Mouse (Mus musculus) kidney, postnatal 14 days (tissue): ENCODE measurements around the gene Ndufaf5.
"Not testable (repeated sequence)": the region's sequence is repeated elsewhere in the genome, so short reads cannot be mapped to it uniquely, and the experiment has no call there.

ENCODE experiments used
- DNase-seq: peaks from one replicate; pipeline ENCODE4 v3.0.0; 2022; ENCODE audit warnings: mixed read lengths

Ndufaf5 gene

DNA sequence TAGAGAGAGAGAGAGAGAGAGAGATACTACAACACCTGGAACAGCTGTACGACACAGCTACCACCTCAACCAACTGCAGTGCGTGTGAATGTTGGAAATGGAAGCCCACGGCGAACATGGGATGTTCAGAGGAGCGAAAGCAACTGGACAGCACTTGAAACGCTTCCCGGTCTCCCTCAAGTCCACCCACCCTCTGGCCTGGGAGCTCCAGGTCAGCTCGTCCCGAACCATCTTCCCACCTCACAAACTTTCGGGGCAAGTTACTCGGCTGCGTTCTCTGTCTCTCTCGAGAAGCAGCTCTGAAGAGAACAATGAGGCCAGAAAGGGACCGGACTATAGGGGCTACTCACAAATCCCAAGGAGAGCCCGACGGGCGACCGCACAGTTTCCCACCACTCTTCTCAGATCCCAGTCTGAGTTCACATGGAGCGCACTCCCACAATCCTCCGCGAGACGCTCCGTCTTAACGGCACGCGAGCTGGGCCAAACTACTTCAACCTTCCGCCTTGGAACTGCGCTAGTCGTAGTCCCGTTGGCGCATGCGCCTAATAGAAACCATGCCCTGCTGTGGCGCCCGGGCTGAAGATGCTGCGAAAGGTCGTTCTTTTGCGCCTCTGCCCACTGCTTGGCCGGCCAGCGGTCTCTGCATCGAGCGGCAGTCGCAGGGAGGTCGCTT, at the start of gene Ndufaf5, which contains the start of gene Esf1:
Gene Ndufaf5 (plus strand): TSS at position 523 of the 676 bp plus-strand sequence.
Gene Esf1 (minus strand): TSS at position 438 of the 676 bp plus-strand sequence.
- DNase-seq = peak; percentile 98

DNA sequence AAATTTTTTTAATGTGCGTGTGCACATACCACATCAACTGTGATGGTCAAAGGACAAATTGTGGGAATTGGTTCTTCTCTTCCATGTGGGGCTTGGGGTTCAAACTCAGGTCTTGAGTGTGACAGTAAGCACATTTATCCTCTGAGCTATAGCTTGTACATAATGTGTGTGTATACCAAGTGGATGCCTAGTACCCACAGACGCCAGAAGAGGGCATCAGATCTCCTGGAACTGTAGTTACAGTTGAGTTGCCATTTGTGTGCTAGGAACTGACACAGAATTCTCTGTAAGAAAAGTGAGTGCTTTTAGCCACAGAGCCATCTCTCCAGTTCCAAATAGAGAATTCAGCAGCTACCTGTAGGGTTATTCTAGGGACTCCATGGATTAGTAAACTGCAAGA, 44.9 kb upstream of the Ndufaf5 start:
- DNase-seq = no peak

DNA sequence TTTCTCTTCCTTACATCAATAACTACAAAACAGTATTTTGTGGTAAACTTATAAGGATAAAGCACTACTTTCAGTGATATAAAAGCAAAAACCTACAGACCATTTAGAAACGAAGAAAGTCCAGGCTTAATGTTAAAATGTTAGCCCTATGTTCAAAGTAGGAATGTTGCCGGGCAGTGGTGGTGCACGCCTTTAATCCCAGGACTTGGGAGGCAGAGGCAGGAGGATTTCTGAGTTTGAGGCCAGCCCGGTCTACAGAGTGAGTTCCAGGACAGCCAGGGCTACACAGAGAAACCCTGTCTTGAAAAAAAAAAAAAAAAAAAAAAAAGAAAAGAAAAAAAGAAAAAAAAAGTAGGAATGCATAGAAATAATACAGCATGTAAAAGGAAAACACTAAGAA, 18.7 kb upstream of the Ndufaf5 start, which contains the start of gene Gm17374:
Gene Gm17374 (plus strand): TSS at position 301 of the 400 bp plus-strand sequence.
- DNase-seq = not testable (repeated sequence)

DNA sequence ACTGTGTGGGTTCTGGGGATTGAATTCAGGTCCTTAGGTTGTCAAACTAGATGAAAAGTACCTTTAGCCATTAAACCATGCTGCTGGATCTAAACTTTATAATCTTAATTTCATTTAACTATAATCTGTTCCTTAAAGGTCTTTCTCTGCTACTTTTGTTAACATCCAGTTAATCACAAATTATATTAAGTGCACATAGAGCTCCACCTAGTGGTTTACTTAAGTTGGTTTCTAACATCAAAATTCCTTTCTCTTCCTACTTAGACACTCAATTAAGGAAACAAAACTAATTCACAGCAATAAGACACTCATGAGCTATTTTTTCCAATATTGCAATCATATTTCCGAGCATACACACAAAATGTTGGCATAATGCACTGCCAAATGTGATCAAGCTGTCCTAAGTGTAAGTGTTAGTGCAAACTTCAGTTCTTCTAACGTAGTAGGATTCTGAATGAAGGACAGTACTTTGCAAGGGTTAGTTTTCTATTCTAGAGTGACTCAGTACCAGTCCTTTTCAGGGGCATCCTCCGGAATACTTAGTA, 11.2 kb upstream of the Ndufaf5 start:
- DNase-seq = no peak

DNA sequence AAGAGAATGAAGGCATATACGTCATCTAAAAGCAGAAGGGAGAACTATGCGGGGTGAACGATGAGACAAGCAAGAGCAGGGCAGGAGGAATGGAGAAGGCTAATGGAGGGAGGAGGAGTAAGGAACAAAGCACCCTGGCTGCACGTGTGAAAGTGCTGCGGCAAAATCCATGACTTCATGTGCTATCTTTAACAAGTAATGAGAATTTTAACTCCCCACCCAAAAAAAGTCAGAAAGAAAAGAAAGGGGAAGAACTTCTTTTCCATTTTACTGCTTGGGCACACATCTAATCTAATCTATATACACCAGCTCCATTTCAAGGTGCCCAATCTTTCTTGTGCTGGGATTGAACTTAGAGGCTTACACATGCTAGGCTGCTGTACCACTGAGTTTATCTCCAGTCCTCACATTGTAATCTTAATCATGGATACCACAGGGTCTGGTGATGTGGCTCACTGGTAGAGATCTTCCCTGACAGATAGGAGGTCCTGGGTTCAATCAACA, 7.0 kb upstream of the Ndufaf5 start:
- no peak for DNase-seq

DNA sequence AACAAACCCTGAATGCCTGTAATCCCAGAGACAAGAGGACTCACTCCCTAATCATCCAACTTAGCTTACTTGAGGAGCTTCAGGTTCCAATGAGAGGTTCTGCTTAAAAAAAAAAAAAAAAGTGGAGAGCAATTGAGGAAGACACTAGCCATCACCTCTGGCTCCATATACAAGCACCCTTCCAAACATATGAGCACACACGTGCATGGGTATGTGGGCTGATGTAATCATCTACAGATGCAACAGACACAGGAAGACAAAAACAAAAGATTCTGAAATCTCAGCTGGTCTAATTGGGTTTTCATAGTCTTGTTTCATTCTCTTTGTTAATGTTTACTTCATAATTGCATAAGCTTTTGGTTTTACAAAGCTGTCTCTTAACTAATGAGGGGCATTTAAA, 1.4 kb upstream of the Ndufaf5 start:
- no peak for DNase-seq

DNA sequence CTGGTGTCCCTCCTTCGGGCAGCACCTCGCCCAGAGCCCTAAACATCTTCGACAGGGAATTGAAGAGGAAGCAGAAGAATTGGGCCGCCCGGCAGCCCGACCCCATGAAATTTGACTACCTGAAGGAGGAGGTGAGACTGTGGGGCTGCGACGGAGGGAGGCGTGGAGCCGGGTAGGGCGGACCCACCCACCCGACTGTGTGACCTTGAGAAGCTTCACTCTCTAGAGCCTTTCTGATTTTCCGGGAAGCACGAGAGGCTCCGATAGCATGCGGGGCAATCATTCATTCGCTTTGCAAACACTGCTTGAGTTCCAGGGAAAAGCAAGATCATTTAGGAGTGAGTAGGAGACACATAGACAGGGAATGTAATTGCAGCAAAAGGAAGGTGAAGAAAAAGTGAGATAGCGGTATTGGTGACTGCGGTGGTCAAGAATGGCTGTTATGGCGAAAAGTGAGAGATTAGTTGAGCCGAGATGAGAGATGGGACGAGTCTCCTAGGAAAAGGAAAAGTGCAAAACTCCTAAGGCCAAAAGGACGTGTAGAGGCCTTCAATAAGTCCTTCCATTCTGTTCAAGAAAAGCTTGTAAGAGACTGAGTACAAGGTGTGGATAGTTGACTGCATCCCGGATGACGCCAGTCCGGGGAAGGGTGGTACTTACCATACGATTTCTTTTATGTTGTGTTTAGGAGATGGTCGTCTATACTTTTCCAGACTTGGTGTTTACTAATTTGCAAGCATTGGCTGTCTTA, 529 bp downstream of the Ndufaf5 start:
- DNase-seq = no peak

DNA sequence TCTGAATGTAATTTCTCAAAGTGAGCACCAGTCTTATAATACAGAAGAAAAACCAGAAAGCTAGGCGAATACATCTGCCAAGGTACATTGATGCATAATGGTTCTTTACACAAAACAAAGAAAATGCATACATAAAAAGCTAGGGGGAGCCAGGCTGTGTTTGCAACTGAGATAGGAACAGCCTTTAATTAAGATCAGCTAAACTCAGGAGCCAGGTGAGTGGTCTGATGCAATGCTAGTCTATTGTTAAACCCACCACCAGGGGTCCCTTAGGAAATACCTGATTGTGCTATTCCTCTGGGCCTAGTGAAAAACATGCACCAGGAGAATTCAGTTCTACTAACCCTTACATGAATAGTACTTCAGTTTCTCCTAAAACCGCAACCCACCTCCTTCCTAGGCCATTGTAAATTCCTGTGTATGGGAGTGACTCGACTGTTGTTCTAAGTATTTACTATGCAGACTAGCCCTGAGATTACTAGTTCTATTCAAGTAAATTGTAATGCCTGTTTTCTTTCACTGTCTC, 15.3 kb downstream of the Ndufaf5 start:
- not testable (repeated sequence) for DNase-seq

DNA sequence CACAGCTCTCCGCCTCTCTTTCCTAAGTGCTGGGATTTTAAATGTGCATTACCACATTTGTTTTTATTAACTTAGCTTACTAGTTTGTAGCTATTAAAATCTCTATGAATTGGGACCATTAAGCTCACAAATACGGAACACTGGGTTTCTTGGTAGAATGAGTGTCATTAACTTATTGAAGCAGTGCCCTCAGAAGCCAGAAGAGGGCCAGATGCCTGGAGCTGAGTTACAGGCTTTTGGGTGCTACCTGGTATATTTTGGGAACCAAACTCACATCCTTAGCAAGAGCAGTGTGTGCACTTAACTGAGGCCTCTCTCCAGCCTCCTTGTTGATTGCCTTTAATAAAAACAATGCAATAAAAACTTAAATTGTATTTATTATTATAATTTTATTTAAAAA, 30.3 kb downstream of the Ndufaf5 start:
- DNase-seq = no peak

DNA sequence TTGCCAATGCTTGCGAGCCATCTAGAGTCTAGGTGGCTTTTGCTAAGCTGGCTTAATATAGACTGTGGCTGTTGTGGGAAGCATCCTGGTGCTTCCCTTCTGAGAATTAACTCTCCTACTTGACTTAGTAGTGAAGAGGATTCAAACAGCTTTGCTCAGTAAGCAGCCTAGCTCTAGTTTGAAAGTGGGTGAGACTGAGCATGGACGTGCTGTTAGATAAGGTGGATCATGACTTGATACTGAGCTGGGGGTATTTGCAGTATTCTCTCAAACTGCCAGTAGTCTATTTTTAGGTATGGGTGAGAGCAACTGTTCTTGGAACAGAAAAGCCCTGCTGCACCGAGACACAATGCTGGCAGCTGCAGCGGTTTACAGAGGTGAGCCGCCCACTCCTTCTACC, 32.1 kb downstream of the Ndufaf5 start:
- no peak for DNase-seq

DNA sequence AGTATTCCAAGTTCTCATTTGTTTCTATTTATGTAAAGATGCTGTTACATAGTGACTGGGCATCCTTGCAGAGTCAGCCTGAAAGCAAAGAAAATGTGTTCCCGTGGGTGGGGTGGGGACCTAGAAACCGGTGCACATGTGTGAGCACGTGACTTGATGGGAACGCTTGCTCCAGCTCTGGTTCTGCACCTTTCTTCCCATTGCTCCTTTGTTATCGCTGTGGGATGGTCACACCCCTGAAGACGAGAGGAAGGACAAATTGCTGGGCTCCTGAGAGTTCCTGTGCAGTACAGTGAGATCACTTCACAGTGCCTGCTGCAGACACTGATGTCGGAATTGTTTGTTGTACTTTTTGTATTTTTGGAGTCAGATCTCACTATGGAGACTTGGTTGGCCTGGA, 33.3 kb downstream of the Ndufaf5 start:
- no peak for DNase-seq

DNA sequence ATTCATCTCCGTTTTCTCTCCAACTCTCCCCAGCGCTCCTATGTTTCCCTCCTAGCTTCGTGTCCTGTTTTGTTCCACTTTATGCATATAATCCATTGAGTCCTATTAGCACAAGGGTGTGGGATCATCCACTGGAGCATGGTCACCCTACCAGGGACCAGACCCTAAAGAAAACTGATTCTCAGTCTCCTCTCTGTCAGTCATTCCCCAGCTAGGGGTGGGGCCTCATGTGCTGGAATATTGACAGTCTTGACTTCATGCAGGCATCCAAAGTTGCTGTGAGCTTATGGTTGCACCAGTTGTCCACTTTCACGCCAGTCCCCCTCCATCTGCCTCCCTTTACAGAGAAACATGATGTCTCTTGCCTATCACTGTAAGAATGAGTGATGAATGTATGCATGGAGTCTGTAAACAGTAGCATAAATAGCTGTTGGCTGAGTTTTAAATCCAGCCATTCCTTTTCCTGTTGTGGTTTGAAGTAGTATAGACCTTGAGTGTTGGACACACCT, 44.1 kb downstream of the Ndufaf5 start:
- no peak for DNase-seq

DNA sequence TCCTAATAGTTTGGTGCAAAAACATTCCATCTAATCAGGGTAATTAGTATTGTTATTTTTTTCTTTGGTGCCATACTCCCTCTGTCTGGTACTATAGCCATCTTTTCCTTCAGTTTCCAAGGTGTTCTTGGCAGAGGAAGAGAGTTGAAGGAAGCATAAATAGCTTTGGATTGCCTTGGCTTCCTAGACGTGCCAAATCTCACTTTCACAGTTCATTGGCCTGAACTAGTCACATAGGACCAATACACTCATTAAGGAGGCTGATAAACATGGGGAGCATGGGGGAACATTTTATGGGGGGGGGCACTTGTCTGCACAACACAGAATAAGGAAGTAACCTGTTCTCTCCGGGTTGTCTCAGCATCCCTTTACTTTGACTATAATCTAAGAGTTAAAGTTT, 45.0 kb downstream of the Ndufaf5 start:
- no peak for DNase-seq

DNA sequence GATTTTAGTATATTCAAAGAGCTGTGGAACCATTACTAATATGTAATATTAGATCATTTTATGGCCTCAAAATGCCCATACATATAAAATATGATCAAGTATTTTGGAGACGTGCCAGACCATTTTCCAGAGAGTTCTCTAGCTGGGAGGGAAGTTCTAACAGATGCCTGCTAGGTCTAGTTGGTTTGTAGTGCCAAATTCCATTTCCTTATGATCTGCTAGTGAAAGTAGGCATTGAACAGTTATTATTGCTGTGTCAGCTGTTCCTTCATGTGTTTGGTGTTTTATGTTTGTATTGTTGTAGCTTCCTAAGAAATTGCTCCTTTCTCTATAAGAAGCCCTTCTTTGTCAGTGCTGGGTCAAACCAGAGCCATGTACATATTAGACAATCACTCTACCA, 45.5 kb downstream of the Ndufaf5 start:
- no peak for DNase-seq

DNA sequence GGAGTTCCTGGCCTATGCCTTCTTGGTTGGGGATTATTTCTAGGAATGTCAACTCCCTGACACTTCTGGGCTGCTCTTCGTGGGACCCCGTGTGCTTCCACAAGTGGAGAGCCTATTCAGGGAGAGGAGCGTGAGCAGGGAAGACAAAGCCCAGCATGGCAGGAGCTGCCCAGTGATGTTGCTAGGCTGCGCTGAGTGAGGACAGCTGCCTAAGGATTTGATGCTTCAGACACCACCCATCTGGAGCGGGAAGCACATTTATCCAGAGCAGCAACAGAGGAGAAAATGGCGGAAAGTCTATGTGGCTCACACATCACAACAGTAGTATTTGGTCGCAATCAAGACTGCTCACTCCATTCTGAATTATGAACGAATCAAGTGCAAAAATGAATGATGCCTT, 49.9 kb downstream of the Ndufaf5 start:
- DNase-seq = no peak

DNA sequence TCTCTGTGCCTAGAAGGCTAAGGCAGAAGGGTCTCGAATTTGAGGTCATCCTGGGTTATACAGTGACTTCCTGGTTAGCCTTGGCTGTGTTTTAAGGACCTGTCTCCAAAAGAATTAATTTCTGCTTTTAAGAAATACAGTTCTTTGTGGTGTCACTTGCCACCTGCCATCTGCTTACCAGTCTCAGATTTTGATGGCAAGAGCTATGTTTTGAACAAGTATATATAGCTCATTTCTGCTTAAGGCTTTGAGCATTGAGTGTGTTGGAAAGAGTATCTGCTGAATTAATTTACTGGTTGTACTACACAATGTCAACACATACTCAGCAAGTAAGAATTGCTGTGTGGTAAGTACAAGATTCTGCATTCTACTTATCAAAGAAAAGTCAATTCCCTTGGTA, 59.8 kb downstream of the Ndufaf5 start:
- no peak for DNase-seq

DNA sequence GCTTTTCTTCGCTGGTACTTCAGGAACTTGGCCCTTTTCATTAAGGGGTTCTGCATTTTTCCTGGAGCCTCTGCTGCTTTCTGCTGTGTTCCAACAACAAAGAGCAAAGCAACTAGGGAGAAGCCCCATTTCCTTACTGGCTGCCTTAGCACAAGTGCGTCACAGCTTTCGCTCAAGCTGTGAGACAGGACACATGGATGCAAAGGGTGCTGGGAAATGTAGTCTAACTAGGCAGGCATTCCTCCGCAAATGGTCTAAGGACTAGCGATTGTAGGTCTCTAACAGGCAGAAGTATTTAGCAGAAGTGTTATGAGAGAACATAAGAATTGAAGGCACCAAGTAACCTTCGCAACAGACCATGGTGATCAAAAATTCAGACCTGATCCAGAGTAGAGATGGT, 66.8 kb downstream of the Ndufaf5 start:
- DNase-seq = no peak

DNA sequence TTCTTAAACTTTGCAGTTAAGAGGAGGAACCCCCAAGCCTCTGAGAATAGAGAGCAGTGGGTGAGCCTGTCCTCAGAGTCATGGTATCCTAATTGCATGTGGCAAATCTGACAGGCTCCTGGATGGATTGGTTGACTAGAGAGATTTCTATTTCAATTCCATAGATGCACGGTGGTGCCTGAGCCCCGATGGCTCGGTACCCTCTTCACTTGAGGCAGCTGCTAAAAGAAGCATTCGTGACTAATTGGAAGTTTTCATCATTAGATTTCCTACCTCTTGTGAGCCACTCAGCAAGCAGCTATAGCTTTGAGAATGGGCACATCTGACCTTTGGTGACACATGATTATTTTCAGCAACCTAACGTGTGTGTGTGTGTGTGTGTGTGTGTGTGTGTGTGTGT, 71.9 kb downstream of the Ndufaf5 start:
- DNase-seq = no peak

DNA sequence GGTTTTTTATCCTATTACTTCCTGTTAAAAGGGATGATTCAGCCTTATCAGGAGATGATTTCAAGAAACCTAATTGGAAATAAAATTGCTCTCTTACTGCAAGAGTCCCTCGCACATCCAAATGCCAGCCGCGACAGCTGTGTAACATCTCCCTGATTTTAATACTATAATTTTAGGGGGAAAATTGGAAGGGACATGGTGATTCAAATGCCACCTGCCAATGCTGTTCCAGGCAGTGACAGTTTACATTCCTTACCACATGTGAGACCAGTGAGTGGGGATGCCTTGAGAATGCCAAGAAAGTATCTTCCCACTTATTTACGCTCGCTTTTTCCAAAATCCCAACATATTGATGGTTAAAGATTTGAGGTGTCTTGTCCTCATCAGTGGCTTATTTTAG, 72.7 kb downstream of the Ndufaf5 start:
- DNase-seq = no peak
